Mouse (Mus musculus): Measurements from ENCODE around the gene Usp48. TPM values are rescaled to one million over a fixed set of nuclear protein-coding genes. Genes with fewer than 3 reads are reported as not detected.

The Usp48 gene
- total RNA-seq, 2 experiments from 2014 or later: 125 to 126 TPM

DNA sequence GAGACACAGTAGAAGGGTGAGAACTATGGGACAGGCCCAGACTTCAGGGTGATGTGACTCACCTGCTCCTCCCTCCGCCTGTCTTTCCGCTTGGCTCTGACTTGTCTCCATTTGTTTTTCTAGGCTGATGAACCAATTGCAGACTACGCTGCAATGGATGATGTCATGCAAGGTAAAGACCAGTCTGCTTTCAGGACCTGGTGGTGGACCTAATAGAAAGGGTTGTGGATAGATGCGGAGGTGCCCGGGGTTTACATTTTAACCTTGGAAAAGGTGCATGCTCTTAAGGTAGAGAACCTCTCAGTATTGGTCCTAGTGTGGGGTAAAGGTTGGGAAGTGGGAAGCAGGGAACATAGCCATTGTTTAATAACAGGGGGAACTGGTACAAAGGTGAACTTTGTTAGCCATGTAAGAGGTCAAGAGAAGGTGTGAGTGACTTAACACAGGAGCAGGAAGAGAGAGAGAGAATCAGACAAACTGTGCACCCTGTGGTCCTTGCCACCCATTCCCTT, 59.3 kb downstream of the Usp48 start:
- no peak for DNase-seq (ENCODE audit: extremely low spot score in 1 of 2, low spot score in 2 of 2)
- intact Hi-C loops (cut with DNase I): no loop called here

DNA sequence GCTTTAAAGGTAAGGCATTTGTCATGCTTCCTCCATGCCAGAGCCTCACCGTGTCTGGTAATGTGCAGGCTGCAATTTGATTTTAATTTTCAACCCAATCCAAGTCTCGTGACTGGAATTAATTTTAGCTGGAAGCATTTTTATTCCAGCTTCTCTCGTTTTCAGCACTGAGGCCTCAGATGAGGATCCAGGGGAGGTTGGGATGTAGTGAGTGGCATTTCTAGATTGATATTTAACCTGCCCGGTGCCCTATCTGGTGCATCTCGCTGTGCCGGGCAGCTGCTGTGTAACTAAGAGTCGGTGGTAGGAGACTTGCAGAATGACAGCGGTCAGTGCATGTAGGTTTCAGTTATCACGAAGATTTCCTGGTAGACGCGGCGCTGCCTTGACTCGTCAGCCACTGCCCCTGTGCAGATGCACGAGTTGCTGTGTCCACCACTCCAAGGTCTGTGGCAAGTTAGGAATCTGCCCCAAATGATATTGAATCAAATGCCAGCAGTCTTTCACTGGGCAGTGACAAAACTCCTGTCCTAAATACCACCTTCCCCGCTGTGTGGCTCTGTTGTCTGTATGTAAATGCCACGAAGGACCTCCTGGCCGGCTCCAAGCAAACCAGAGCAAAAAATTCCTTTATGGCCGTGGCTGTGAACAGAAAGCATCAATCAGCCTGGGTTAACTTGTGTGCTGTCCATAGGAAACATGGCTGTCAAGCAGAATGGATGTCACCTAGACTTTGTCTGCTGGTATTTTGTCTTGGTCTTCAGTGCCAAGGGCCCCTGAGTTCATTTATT, 61.9 kb downstream of the Usp48 start:
- intact Hi-C loops (cut with DNase I): no loop called here
- no peak for DNase-seq (ENCODE audit: extremely low spot score in 1 of 2, low spot score in 2 of 2)

DNA sequence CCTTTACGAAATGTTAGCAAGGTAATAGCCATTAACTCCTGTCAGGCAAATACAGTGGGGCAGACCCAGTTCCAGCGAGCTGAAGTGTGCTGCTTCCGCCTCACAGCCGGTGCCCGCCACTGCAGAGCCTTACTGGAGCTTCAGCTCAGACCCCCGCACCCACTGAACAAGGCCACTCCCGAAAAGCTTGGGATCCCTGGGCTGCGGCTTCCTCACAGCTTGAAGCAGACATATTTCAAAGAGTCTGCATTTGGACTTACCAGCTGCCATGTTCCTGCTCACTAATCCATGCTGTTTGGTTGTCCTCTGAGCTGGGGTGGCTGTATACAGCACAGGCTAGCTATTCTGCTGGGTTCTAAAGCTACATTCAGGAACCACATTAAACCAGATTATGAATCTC, 64.1 kb downstream of the Usp48 start:
- no peak for DNase-seq (ENCODE audit: extremely low spot score in 1 of 2, low spot score in 2 of 2)
- intact Hi-C loops (cut with DNase I): no loop called here

DNA sequence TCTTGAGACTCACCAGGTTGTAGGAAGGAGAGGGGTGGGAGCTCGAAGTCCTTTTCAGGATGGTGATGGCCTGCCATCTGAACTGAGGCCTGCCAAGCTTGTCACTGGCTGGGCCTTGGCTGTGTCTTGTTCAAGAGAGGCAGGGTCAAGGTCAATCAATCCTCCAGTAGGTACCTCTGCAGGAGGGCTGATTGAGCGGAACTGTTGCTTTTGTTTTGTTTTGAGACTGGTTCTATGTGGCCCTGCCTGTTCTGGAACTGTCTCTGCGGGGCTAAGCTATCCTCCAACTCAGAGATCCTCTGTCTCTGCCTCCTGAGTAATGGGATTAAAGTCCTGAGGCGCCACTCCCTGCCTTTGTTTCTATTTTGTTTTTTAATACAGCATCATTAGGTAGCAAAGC, 66.0 kb downstream of the Usp48 start:
- no peak for DNase-seq (ENCODE audit: extremely low spot score in 1 of 2, low spot score in 2 of 2)
- intact Hi-C loops (cut with DNase I): no loop called here

DNA sequence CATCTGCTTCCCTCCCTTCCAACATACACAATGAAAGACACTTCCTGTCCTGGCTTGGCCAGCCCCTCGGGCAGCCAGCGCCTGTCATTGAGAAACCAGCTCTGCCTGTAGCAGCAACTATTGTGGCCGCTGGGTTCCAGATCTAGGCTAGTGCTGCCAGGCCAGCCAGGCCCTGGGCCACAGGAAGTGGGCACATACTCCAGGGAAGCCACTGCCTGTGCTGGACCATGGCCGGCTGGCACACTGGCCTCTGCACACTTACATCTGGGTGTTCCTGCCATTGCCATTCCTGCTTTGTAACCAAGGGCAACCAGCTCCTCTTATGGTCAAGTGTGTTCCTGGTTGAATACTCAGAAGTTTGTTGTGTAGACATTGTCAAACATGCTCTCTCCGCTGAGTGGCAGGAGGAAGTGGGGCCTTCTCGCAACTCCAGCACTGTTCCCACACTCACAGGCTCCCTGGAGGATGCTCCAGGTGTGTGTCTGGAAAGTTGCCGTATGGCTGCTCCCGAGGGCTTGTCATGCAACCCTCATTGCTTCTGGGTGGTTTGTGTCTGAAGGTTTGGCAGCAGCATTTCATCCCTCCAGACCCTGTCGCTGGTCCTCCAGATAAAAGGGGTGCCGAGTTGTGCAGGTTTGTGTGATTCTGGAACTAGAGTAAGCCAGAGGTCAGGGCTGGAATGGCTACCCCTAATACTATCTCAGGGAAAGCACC, 67.0 kb downstream of the Usp48 start:
- no peak for DNase-seq (ENCODE audit: extremely low spot score in 1 of 2, low spot score in 2 of 2)
- intact Hi-C loops (cut with DNase I): no loop called here

DNA sequence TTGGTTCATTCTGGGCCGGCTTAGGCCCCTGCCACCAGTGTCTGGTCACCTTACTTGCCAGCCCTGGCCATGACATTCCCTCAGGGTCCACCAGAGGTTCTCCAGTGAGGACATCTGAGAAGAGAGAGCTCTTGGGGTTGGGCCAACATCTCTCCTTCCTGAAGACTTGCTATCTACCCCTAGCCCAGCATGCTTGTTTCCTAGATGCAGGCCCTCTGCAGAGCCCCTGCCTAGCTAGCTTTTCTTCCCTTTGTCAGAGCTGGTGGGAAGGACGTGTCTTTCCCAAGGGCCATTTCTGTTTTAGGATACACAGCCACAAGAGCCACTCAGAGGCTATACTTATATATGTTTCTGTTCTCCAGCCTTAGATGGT, 67.5 kb downstream of the Usp48 start:
- DNase-seq (ENCODE audit: extremely low spot score in 1 of 2, low spot score in 2 of 2): no peak
- intact Hi-C loops (cut with DNase I): no loop called here

DNA sequence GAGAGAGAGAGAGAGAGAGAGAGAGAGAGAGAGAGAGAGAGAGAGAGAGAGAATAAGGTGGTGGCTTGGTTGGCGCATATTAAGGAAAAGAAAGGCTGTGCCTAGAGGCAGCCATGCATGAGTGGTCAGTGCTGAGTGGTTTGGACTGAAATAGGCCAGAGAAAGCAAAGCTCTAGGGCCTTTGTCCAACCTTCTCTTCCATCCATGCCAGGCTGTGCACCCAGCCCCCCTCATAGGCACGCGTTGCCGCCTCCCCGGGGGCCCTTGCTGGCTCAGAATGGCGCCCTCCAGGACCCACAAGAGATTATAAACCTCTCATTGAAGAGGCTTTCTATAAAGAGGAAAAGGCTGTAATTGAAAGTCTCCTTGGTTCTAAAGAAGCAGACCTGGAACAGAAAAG, 68.0 kb downstream of the Usp48 start:
- intact Hi-C loops (cut with DNase I): no loop called here
- DNase-seq (ENCODE audit: extremely low spot score in 1 of 2, low spot score in 2 of 2): no peak

DNA sequence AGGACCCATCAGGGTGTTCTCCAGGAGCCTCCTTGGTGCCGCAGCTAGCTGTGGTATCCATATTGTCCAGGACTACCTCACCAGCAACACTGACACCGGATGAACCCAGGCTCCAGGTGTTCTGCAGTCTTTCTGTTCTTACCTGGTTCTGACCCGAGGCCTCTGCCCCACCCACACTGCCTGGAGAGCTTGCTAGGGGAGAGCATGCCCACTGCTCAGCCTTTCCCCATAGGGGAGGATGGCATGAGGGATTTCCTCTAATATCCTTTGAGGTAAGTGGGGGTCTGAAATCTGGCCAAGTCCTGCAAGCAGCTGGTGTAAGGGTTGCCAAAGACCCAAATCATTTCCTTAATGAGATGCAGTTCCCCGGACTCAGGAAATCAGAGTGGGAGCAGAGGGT, 69.9 kb downstream of the Usp48 start:
- no peak for DNase-seq (ENCODE audit: extremely low spot score in 1 of 2, low spot score in 2 of 2)
- intact Hi-C loops (cut with DNase I): no loop called here

DNA sequence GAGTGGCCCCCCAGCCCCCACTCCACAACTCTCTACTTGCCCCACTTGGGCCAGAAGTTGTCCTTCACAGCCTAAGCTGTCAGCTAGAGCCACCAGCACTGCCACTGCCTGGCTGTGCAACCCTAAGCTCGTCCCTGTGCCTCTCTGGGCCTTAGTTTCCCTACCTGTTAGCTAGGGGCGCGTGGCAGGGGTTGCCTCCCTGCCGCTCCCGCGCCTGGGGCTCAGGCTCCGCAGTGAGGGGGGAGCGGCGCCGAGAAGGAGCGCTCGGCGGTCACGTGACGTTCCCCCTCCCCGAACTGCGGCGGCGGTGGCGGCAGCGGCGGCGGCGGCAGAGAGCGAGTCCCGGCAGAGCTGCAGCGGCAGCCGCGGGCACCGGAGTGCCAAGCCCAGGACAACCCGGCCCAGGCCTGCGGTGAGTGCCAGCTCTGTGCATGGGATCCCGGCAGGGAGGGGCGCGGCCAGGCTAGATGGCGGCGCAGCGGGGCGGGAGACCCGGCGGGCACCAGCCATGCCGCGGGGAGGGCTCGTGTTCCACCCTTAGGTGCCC, 71.0 kb downstream of the Usp48 start, which contains the start of gene Rap1gap:
TSS of gene Rap1gap (plus strand) at position 294 of the 547 bp plus-strand sequence.
- intact Hi-C loops (cut with DNase I): no loop called here
- DNase-seq (ENCODE audit: extremely low spot score in 1 of 2, low spot score in 2 of 2): peak in 1 of 2 experiments; percentile 83

DNA sequence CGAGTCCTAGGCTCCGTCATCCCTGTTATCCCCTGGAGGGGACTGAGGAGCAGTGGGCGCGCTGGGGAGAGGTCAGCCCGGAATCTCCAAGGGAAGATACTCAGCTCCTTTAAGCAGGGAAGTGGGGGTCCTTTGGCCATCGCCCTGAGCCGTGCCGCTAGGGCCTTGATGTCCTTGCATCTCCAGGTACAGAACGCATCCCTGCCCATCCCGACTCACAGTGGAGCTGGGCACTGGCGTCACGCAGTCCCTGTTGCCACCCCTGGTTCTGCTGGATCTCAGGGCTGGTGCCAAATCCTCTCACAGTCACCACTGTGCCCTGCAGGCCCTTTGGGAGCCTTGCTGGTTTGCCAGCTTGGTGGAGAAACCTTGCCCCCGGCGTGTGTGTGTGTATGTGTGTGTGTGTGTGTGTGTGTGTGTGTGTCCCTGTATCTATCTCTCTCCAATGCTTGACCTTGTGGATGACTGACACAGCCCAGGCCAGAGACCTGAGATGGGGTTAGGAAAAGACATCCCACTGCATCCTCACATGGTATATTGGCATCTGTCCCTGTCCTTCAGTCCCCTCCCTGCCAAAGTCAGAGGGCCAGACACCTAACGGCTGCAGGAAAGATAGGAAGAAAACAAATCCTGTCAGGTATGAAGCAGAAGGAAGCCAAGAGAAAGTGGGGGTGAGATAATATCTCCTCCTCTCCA, 71.6 kb downstream of the Usp48 start:
- intact Hi-C loops (cut with DNase I): no loop called here
- DNase-seq (ENCODE audit: extremely low spot score in 1 of 2, low spot score in 2 of 2): peak in 1 of 2 experiments; percentile 54

DNA sequence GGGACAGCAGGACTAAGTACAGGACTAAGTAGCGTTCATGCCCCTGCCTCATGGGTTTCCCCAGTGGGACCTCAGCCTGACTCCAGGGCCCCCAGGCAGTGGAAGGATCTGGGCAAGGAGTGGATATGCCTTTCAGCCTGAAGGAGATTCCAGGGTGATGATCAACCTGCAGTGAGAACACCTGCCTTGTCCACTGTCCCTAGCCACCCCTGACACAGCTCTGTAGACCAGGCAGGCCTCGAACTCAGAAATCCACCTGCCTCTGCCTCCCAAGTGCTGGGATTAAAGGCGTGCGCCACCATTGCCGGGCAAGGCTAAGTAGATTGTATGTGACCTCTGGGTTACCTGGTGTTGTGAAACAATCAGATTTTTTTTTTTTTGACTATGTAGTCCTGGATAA, 72.2 kb downstream of the Usp48 start:
- intact Hi-C loops (cut with DNase I): no loop called here
- DNase-seq (ENCODE audit: extremely low spot score in 1 of 2, low spot score in 2 of 2): no peak

DNA sequence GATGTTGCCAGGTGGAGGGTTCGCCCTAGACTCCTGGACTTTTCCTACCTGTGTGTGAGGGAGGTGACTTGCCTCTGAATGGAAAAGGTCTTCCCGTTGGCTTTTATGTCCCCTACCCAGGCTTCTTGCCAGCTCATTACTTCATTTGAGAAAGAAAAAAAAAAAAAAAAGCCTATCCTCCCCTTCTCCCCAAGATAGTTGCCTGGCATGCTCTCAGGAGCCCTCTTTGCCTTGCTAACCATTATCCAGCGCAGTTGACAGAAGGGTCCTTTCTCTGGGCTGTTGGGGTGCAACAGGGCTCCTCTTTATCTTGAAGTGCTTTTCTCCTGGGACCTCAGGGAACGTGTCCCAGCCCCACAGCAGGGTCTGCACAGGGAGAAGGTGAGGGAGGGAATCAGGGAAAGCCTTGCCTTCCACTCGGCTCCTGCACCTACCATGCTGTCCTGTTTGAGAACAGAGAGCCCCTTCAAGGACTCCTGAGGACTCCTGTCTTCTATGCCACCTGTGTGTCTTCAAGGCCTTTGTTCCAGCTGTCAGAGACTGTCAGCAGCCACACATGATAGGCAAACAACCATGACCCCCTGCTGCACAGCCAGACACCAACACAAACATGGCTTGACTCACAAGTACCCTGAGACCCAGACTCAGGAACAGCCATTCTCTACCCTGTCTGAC, 72.9 kb downstream of the Usp48 start:
- DNase-seq (ENCODE audit: extremely low spot score in 1 of 2, low spot score in 2 of 2): no peak
- intact Hi-C loops (cut with DNase I): no loop called here

DNA sequence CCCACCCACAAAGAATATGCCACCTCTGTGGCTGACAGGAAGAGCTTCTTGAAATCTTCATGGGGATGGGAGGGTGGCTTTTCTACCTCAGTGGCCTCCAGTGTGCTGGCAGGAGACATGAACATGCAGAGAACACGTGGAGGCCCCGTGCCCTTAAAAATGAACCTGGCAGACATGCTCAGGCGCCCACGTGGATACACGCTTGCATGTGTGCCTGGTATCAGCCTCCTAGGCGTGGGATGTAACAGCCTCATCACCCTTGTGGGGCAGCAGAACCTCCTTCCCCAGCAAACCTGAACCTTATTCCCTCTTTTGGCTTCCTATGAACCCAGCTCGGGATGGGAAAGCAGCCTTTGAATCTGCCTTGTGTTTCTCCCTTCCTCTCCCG, 73.4 kb downstream of the Usp48 start:
- intact Hi-C loops (cut with DNase I): no loop called here
- no peak for DNase-seq (ENCODE audit: extremely low spot score in 1 of 2, low spot score in 2 of 2)

DNA sequence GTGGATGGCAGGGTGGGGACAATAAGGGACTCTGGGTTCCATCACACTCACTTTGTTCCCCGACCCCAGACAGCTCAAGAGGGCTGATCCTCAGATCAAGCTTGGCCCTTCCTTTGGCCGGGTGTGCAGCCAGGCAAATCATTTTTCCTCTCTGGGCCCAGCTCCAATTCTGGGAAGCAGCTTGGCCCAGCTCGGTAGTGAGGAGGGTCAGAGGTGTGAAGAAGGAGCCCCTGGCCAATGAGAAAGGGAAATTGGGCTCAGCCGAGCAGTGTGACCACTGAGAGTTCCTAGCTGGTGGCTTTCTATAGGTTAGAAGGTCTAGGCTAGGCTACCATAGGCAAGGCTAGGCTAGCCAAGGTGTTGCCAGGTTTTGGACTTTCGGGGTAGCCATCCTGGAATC, 74.2 kb downstream of the Usp48 start:
- intact Hi-C loops (cut with DNase I): no loop called here
- DNase-seq (ENCODE audit: extremely low spot score in 1 of 2, low spot score in 2 of 2): no peak

DNA sequence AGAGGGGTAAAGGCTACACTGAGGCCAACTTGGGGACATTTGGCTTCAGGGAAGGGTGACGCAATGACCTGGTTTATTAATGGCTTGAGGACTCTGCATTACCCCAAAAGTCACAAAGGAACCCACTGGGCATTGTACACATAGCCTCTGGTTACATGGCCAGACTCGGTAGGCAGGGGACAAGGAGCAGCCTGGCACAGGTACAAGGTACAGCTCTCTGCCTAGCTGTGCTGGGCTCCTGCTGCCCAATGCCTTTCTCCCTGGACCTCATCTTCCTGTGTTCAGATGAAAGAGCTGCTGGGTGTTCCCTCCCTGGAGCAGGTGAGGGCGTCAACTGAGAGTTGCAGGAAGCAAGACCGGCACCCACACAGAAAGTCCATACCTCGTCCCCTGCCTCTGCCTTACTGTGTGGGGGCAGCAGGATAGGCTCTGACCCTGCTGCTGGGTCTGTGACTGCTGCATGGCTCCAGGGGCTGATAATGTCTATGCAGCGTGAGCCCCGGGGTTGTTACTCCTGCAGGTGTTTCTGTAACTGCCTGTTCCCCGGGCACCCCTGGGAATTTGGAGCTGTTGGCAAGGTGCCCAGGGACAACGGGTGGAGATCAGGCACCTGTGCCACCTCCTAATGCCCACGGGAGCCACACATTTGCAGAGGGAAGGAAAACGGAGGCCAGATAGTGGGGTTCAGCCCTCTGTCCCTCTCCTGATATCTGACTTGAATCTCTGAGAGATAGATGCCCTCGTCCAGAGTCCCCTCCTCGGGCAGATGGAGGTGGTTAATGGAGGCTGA, 78.4 kb downstream of the Usp48 start:
- no peak for DNase-seq (ENCODE audit: extremely low spot score in 1 of 2, low spot score in 2 of 2)
- intact Hi-C loops (cut with DNase I): no loop called here

DNA sequence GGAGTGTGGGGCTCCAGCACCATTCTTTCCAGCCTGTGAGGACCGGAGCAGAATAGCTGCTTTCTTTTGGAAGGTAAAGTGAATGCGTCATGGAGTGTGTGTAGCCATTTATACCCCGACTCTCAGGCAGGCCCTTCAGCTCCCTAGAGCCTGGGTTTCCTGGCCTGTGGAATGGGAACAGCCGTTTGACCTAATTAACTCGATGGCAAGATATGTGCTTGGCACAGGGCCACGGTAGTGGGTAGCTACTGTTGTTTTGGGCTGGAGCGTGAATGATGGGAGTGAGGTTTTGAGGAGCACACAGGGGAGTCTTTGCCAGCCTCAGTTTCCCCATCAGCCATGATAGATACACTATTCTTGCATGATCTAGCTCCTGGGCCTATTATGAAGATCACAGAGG, 82.0 kb downstream of the Usp48 start:
- intact Hi-C loops (cut with DNase I): no loop called here
- DNase-seq (ENCODE audit: extremely low spot score in 1 of 2, low spot score in 2 of 2): no peak

DNA sequence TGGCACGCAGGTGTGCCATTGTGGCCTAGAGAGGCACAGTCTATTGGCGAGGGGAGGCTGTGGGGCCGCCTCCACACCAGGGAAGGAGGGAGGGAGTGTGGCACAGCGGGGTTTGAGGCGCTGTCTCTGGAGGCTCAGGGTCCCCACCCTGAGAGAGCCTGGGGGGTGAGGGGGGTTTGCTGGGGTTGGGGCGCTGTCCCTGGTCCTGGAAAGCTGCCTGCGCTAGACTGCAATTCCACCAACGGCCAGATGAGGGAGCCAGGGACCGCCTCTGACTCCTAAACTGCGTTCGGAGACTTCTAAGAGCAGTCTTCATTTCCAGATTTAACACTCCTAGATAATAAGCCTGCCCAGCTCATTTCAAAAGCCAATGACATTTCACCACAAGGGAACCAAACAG, 82.5 kb downstream of the Usp48 start:
- peak; percentile 75 to 77 for DNase-seq (ENCODE audit: extremely low spot score in 1 of 2, low spot score in 2 of 2)
- intact Hi-C loops (cut with DNase I): no loop called here
